Mouse (Mus musculus): Measurements from ENCODE around the gene Rab20. TPM values are rescaled to one million over a fixed set of nuclear protein-coding genes. Genes with fewer than 3 reads are reported as not detected.

Rab20 gene
- polyA plus RNA-seq, 1 experiment from 2014 or later = 3.1 TPM

DNA sequence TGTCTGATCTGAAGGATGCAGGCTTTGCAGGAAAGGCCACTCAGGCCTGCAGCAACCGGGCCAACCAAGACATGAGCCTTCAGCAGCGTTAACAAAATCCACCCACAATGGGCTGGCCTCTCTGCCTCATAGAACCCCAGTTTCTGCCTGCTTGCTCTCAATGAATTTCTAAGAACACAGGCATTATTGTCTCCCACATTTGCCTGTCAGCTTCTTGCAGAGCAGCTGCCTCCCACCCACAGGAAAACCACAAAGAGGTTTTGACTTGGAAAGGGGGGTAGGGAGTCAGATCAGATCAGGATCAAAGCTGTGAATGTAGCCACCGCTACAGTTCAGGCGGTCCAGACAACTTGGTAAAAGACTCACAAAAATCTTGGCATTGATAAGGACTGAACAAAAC lies 25.5 kb downstream of the Rab20 start:
- no peak overlapping the region for H3K27ac ChIP-seq

DNA sequence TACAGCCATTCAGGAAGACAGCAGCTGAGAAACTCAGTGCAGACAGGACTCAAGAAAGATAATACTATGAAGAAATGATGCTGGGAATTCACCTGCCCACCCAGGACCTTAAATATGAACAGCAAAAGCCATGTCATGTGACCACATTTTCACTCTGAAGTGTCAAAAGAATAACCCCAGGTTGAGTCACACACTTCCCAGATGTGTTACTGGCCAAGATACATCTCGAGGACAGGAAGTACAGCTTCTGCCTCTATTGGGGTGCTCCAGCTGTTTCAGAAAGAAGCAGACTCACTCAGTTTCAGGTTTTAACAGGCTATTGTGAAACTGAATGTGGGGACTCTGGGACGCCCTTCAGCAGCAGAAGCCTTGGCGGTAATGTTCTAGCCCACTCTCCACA lies 26.0 kb downstream of the Rab20 start:
- Histone ChIP-seq H3K36me3 (no peaks in the 10 kb centered on the region), H3K4me1 (replicated peaks) (peaks cover 17% of the 10 kb centered on the region), H3K9me3 (replicated peaks) (no peaks in the 10 kb centered on the region), H3K4me2 (no peak overlapping the region), H3K27me3 (0 out of 2 replicates have a peak, but pooled peaks cover 9% of the 10 kb centered on the region), H3K9ac (no peak overlapping the region), H3K4me3 (replicated peaks) (no peak overlapping the region), H3K27ac (no peak overlapping the region)
- no peak for DNase-seq
- WGBS (ENCODE audit: insufficient replicate concordance) = 20% methylated on average over 3 of the region's 3 CpGs
- no peak for ATAC-seq (ENCODE audit: low read depth)

More for the DNA sequence above, 25.5 kb downstream of the Rab20 start:
- DNase-seq = no peak
- no peak overlapping the region for H3K9ac ChIP-seq
- H3K4me3 ChIP-seq (replicated peaks) = no peak overlapping the region
- no peaks in the 10 kb centered on the region for H3K36me3 ChIP-seq
- peaks cover 22% of the 10 kb centered on the region for H3K4me1 ChIP-seq (replicated peaks)
- H3K27me3 ChIP-seq = 0 out of 2 replicates have a peak, but pooled peaks cover 9% of the 10 kb centered on the region
- H3K4me2 ChIP-seq = no peak overlapping the region
- WGBS (ENCODE audit: insufficient replicate concordance) = 18% methylated on average over 4 of the region's 4 CpGs
- H3K9me3 ChIP-seq (replicated peaks) = no peaks in the 10 kb centered on the region
- no peak for ATAC-seq (ENCODE audit: low read depth)

DNA sequence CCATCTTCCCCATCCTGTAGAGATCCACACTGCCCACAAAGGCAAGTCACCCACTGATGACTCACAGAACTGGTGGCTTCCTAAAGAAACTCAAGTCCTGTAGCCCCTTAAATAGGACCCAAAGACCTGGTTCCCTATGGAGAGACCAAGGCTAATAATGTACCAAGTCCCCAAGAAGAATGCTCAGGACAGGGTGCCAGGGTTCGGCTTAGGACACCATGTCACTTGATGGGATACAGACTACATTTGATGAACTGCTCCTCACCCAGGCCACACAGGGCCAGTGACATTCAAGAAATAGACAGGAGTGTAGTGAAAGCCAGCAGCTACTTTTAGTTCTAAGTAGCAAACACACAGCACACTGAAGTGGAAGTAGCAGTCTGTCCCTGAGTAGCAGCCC lies 26.4 kb downstream of the Rab20 start:
- ATAC-seq (ENCODE audit: low read depth) (no peak), DNase-seq (no peak)
- Histone ChIP-seq H3K27me3 (0 out of 2 replicates have a peak, but pooled peaks cover 9% of the 10 kb centered on the region), H3K9ac (no peak overlapping the region), H3K4me2 (no peak overlapping the region), H3K4me1 (replicated peaks) (peaks cover 14% of the 10 kb centered on the region), H3K4me3 (replicated peaks) (no peak overlapping the region), H3K9me3 (replicated peaks) (no peaks in the 10 kb centered on the region), H3K36me3 (no peaks in the 10 kb centered on the region), H3K27ac (no peak overlapping the region)
- WGBS (ENCODE audit: insufficient replicate concordance) = 71% methylated on average over 1 of the region's 1 CpGs

DNA sequence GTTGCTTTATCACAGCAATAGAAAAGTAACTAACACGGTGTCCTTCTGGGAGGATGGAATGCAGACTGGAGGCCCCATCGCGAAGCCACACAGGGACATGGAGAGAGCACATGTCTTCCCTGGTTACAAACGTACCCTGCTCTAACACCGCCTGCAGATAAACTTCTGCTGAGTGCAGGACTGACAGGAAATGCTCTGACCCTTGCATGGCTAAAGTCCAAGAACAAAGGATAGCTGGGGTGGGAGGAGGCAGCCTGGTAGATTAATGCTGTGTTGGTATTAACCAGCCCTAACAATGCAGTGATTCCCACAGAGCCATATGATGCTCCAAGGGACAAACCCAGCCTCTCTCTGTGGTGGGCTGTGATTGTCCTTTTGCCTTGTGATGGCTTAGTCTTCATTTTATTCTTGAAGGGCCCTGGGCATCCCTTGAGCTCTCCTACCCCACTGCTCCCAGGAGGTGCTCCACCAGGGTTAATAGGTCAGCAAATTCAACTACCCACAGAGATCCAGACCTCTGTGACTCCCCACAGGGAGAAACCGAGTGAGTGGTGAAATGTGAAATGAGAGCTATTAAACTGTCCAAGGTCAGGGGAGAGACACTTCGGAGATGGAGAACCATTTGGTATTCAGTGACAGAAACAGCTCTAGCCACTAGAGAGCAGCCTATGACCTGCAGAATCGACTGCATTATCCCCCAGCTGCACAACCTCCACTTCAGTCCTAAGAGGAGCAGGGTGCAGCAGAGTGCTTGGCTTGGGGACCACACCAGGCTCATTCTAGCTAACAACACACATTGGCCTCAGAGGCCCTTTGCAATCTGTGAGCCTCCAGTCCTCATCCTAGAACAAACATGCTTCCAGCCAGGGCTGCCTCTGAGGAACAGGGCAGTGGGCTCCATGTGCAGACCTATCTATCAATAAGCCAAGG lies 28.1 kb downstream of the Rab20 start:
- no peaks in the 10 kb centered on the region for H3K36me3 ChIP-seq
- DNase-seq = no peak
- H3K9ac ChIP-seq = no peak overlapping the region
- no peak overlapping the region for H3K4me2 ChIP-seq
- no peaks in the 10 kb centered on the region for H3K9me3 ChIP-seq (replicated peaks)
- peak; percentile 51 for ATAC-seq (ENCODE audit: low read depth)
- H3K27ac ChIP-seq = no peak overlapping the region
- H3K4me3 ChIP-seq (replicated peaks) = no peak overlapping the region
- H3K27me3 ChIP-seq = 0 out of 2 replicates have a peak, but pooled peaks cover 9% of the 10 kb centered on the region
- peaks cover 14% of the 10 kb centered on the region for H3K4me1 ChIP-seq (replicated peaks)
- WGBS (ENCODE audit: insufficient replicate concordance) = 30% methylated on average over 8 of the region's 8 CpGs

- H3K9ac ChIP-seq = no peak overlapping the region
- no peak overlapping the region for H3K27ac ChIP-seq
- H3K36me3 ChIP-seq = no peaks in the 10 kb centered on the region
- H3K4me1 ChIP-seq (replicated peaks) = peaks cover 33% of the 10 kb centered on the region
- ATAC-seq (ENCODE audit: low read depth) (no peak), DNase-seq (no peak)
- H3K27me3 ChIP-seq = 0 out of 2 replicates have a peak, but pooled peaks cover 5% of the 10 kb centered on the region
- no peak overlapping the region for H3K4me2 ChIP-seq
- H3K4me3 ChIP-seq (replicated peaks) = no peak overlapping the region
- H3K9me3 ChIP-seq (replicated peaks) = no peaks in the 10 kb centered on the region
- 78% methylated on average over 23 of the region's 23 CpGs for WGBS (ENCODE audit: insufficient replicate concordance)
Measured at GRCm38 (mm10) chr8:11447910-11448570, 30.5 kb downstream of the Rab20 start.

DNA sequence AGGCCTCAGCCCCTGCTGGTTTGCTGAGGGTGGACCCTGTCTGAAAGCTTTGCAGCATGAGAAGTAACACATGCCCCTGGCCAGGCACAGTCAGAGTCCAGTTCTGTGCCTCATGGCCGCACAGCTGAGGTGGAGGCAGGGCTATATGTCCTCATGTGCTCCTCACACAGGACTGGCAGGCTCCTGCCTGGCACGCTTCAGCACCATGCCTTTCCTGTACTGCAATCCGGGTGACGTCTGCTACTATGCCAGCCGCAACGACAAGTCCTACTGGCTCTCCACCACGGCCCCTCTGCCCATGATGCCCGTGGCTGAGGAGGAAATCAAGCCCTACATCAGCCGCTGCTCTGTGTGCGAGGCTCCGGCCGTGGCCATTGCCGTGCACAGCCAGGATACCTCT lies 32.7 kb downstream of the Rab20 start:
- ATAC-seq (ENCODE audit: low read depth) = no peak

GRCm38 (mm10) chr8:11444216-11444615 lies 34.3 kb downstream of the Rab20 start:
- H3K27me3 ChIP-seq = no peaks in the 10 kb centered on the region
- H3K4me3 ChIP-seq (replicated peaks) = peak overlapping the region; percentile 31
- peak overlapping the region; percentile 54 for H3K4me2 ChIP-seq
- no peaks in the 10 kb centered on the region for H3K36me3 ChIP-seq
- peaks cover 21% of the 10 kb centered on the region for H3K4me1 ChIP-seq (replicated peaks)
- H3K27ac ChIP-seq = 0 out of 2 replicates have a peak overlapping the region, but pooled peaks have one; percentile 29
- ATAC-seq (ENCODE audit: low read depth) (peak; percentile 84), DNase-seq (peak; percentile 20)
- H3K9me3 ChIP-seq (replicated peaks) = no peaks in the 10 kb centered on the region
- 37% methylated on average over 7 of the region's 7 CpGs for WGBS (ENCODE audit: insufficient replicate concordance)
- H3K9ac ChIP-seq = peak overlapping the region; percentile 47; the same call in 1 of the 2 replicates

More for the DNA sequence above, 32.7 kb downstream of the Rab20 start:
- H3K4me1 ChIP-seq (replicated peaks) = peaks cover 26% of the 10 kb centered on the region
- no peak overlapping the region for H3K27ac ChIP-seq
- H3K27me3 ChIP-seq = no peaks in the 10 kb centered on the region
- H3K9ac ChIP-seq = no peak overlapping the region
- no peak for DNase-seq
- 81% methylated on average over 13 of the region's 13 CpGs for WGBS (ENCODE audit: insufficient replicate concordance)
- no peak overlapping the region for H3K4me3 ChIP-seq (replicated peaks)
- no peaks in the 10 kb centered on the region for H3K36me3 ChIP-seq
- H3K4me2 ChIP-seq = no peak overlapping the region
- no peaks in the 10 kb centered on the region for H3K9me3 ChIP-seq (replicated peaks)

- Histone ChIP-seq H3K4me1 (replicated peaks) (peaks cover 21% of the 10 kb centered on the region), H3K9ac (peak overlapping the region; percentile 47; the same call in 1 of the 2 replicates), H3K4me2 (peak overlapping the region; percentile 54), H3K9me3 (replicated peaks) (no peaks in the 10 kb centered on the region), H3K36me3 (no peaks in the 10 kb centered on the region), H3K4me3 (replicated peaks) (peak overlapping the region; percentile 31), H3K27ac (0 out of 2 replicates have a peak overlapping the region, but pooled peaks have one; percentile 29), H3K27me3 (no peaks in the 10 kb centered on the region)
- ATAC-seq (ENCODE audit: low read depth) = peak; percentile 79
- no peak for DNase-seq
- 45% methylated on average over 9 of the region's 9 CpGs for WGBS (ENCODE audit: insufficient replicate concordance)
Measured at GRCm38 (mm10) chr8:11443611-11444010, 34.9 kb downstream of the Rab20 start.

DNA sequence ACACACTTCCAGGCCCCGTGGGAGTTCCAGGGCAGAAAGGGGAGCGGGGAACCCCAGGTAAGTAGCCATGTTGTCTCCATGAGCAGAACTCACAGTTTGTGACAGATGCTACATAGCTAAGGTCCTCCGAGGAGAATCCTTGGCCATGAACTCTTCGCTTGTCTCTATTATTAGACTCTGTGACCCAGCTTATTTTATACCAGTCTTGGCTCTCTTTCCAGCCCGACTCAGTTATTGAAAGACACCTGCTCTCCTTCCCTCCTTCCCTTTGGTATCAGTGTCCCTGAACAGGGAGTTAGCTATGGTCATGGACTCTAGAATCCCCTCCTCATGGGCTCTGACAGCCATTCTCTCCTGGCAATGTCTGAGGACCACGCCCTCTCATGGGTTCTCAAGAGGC lies 37.2 kb downstream of the Rab20 start:
- Histone ChIP-seq H3K27me3 (no peaks in the 10 kb centered on the region), H3K27ac (no peak overlapping the region), H3K9ac (no peak overlapping the region), H3K4me1 (replicated peaks) (peaks cover 21% of the 10 kb centered on the region), H3K9me3 (replicated peaks) (no peaks in the 10 kb centered on the region), H3K36me3 (no peaks in the 10 kb centered on the region), H3K4me3 (replicated peaks) (no peak overlapping the region), H3K4me2 (no peak overlapping the region)
- ATAC-seq (ENCODE audit: low read depth) = no peak
- 76% methylated on average over 6 of the region's 6 CpGs for WGBS (ENCODE audit: insufficient replicate concordance)
- no peak for DNase-seq

DNA sequence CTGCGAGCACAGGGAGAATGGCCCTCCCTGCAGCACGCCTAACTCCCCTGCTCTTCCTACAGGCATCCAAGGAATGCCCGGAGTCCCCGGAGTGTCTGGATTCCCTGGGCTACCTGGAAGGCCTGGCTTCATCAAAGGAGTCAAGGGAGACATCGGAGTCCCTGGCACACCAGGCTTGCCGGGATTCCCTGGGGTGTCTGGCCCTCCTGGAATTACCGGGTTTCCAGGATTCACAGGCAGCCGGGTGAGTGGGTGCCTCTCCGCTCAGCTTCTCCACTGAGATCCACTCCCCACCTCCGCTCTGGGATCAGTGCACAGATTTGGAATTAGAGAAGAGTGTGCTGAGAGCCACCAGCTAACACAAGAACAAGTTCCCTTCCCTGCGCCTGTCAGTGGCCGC lies 40.6 kb downstream of the Rab20 start:
- Histone ChIP-seq H3K4me2 (no peak overlapping the region), H3K27ac (no peak overlapping the region), H3K4me1 (replicated peaks) (peaks cover under 1% of the 10 kb centered on the region), H3K36me3 (no peaks in the 10 kb centered on the region), H3K9ac (no peak overlapping the region), H3K27me3 (no peaks in the 10 kb centered on the region), H3K9me3 (replicated peaks) (no peaks in the 10 kb centered on the region), H3K4me3 (replicated peaks) (no peak overlapping the region)
- 69% methylated on average over 12 of the region's 12 CpGs for WGBS (ENCODE audit: insufficient replicate concordance)
- DNase-seq (no peak), ATAC-seq (ENCODE audit: low read depth) (no peak)

- Histone ChIP-seq H3K4me1 (replicated peaks) (no peaks in the 10 kb centered on the region), H3K4me3 (replicated peaks) (no peak overlapping the region), H3K4me2 (no peak overlapping the region), H3K36me3 (no peaks in the 10 kb centered on the region), H3K27me3 (no peaks in the 10 kb centered on the region), H3K9me3 (replicated peaks) (no peaks in the 10 kb centered on the region), H3K27ac (no peak overlapping the region), H3K9ac (no peak overlapping the region)
- no peak for ATAC-seq (ENCODE audit: low read depth)
- peak; percentile 10 for DNase-seq
- 45% methylated on average over 5 of the region's 5 CpGs for WGBS (ENCODE audit: insufficient replicate concordance)
Measured at GRCm38 (mm10) chr8:11430688-11431087, 47.8 kb downstream of the Rab20 start.

All from liver, embryonic 13.5 days (tissue).